Mouse (Mus musculus): ENCODE results near the gene Wipf2.

GRCm38 (mm10) chr11:98941826-98942550 is 78.5 kb downstream of the Wipf2 start:
- no peak for TF ChIP-seq CTCF (IDR thresholded peaks at IDR 0.05; ENCODE audit: insufficient read depth, low read length)
- peak; percentile 41; the same call in 1 of the 2 replicates for TF ChIP-seq POLR2A (IDR thresholded peaks at IDR 0.05; ENCODE audit: borderline replicate concordance, extremely low read depth, low read depth, low read length)
